Mouse (Mus musculus) retina, postnatal 1 day (tissue): ENCODE results near the gene Rbm43.

Experiments
- DNase-seq: peaks from one replicate; pipeline ENCODE4 v3.0.0-alpha.2; 2012

The Rbm43 gene

DNA sequence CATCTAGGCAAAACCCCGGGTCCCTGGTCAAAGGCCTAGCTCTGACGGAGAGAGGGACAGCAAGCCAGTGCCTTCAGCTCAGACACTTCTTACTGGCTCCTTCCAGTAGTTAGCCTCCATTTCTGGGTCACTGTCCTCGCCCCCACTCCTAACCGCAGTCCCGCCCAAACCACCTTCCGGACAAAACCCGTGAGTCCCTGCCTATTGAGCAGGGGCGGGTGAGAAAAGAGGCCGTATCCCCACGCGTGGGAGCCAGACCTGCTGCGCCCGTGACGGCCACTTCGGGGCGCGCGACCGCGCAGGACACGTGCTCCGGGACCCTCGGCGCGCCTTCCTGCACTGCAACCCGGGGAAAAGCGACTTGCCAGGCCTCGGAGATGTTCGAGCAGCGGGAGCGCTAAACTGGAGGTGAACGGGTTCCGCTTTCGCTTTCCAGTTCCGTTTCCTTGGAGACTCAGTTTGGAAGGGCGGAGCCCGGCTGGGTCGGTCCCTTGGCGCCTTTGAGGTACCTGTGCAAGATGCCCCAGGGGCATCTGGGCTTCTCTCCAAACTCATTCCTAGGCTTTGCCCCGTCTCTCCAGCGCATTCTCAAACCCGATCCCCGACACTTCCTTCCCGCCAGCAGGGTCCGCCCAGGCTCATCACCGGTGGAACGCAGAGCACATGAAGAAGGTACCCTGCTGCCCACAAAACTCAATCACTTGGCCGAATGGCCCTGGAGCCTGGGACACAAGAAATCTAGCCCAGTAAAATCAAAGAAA is at the start of gene Rbm43:
TSS of gene Rbm43 (minus strand) at position 590 of the 761 bp plus-strand sequence.
- peak; percentile 87 for DNase-seq

DNA sequence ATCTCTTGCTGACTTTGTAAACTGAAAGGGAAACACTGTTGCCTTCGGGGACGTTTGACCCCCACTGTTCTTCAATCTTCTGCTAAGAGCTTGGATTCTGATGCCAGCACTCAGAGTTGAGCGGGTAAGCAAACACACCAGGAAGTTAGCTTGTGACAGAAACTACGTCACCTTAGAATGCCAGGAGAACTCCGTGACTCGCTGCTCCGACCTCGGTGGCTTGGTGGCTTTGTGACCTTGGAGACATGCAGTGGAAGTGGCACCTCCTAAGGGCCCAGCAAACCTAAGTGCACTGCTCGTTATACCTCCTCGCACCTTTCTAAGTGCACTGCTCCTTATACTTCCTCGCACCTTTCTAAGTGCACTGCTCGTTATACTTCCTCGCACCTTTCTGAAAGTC is 47.3 kb upstream of the Rbm43 start:
- DNase-seq = no peak

DNA sequence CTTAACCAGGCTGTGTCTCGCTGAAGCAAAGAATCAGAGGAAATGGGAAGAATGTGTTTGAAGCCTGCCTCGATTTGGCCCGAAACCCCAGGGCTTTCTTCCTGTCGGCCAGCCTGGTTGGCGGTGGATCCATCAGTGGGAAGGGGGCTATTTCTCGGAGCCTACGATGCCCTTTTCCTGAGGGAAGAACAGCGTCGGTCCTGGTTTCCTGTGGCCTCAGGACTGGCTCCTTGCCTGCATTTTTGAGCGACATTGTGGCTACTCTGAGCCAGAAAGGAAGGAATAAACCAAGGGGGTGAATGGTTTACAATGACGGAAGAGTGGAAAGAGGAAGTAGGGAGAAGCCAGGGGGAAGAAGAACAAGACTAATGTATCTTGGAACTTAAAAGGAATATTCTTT is 46.7 kb upstream of the Rbm43 start:
- no peak for DNase-seq

- peak; percentile 55 for DNase-seq
Observed at GRCm38 (mm10) chr2:51973410-51973968, 38.5 kb upstream of the Rbm43 start, which contains the start of gene Nmi. Gene Nmi (minus strand): TSS chr2:51973494.

DNA sequence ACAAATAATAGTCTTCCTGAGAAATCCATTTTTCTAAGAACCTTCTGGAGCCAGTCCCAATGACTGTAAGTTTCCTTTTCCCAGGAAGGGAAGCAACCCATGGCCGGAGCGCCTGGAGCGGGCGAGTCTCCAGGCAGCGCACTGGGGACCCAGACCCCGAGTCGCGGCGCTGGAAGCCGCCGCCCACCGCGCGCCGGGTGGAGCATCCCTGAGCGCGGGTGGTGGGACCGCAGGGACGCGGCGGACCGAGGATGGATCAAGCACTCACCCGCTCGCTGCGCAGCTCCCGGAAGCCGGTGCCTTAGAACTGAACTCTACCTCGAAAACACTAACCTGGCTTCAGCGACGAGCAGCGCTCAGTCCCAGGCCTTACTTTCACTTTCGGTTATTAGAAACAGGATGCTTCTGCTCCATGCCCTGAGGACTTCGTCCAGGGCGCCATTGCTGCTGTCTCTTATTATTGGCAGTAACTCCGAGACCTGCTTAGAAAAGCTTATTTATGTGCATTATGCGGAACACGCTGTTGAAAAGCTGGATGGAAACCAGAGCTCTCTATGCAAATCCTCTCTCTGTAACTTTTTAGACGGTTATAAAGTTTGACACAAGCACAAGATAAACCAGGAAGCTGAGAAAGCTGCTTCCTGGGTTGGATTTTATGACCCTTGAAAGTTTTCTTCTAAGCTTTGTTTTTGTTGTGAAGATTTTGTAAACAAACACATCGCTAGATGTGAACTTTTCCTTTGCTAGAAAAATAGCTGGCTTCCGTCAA is 37.9 kb upstream of the Rbm43 start:
- DNase-seq = peak; percentile 85

GRCm38 (mm10) chr2:51972142-51972541 is 37.2 kb upstream of the Rbm43 start:
- peak; percentile 23 for DNase-seq

- DNase-seq = no peak
Observed at GRCm38 (mm10) chr2:51970897-51971296, 35.9 kb upstream of the Rbm43 start.

DNA sequence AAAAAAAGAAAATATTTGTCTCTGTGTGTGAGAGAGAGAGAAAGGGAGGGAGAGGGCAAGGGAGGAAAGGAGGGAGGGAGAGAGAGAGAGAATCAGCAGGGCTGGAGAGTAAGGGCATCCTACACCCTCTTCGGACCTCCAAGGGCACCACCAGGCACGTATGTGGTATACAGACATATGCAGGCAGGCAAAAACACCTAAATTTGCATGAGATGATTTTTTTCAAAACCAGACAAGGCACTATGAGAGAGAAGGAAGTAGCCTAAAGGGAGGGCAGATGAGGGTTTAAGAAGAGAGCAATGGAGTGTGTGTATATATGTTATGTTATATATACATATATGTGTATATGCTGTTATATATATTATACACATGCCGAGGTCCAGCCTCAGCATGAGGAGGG is 32.3 kb upstream of the Rbm43 start:
- no peak for DNase-seq

- no peak for DNase-seq
Observed at GRCm38 (mm10) chr2:51953648-51954204, 18.8 kb upstream of the Rbm43 start.

DNA sequence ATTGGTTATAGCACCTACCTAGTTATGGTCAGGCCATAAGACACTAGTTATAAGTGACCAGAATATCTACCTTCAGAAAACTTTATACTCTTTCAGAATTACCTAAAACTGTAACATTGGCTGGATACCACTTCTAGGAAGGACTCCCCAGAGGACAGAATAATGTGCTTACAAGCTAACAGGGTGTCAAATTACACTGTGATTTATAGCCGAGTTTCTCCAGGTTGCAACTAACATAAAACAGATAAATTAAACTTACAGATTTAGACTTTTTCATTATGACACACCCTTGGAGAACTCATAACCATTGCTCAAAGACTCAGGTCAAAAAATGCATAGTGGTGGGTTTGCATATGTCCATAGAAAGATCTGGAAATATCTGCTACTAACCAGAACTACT is 15.9 kb upstream of the Rbm43 start:
- DNase-seq = no peak

DNA sequence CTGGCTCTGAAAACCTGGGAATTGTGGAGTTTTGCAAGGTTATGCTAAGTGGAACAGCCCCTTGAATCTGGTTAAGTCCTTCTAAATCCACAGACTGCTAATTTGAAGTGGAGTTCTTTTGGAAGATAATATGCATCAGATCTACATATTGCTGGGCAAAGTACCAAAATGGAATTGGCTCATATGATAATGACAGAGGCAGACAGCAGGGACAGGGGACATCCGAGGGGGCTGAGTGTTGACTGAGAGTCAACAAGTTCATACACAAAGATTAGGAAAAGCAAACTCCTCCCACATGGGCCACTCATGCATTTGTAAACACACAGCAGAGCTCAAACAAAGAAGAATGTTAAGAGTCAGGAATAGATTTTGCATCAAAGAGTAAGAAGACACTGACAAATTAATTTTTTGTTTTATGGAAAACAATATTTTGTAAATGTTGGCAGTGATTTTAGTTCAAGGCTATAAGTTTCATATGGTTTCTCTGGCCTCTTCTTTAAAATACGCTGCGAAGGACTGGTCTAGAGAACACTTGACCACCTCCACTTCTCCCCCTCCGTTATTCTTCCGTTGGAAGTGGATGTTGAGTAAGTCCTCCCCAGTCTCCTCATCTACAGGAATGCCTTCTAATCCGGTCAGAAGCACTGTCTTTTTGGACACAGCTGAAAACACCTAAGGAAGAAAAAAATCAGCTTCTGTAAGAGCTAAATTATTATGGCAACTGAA is 13.3 kb upstream of the Rbm43 start:
- peak; percentile 51 for DNase-seq

- no peak for DNase-seq
Observed at GRCm38 (mm10) chr2:51945812-51946211, 10.8 kb upstream of the Rbm43 start.

GRCm38 (mm10) chr2:51941832-51942231 is 6.9 kb upstream of the Rbm43 start:
- no peak for DNase-seq

GRCm38 (mm10) chr2:51938750-51939149 is 3.8 kb upstream of the Rbm43 start:
- DNase-seq = no peak

DNA sequence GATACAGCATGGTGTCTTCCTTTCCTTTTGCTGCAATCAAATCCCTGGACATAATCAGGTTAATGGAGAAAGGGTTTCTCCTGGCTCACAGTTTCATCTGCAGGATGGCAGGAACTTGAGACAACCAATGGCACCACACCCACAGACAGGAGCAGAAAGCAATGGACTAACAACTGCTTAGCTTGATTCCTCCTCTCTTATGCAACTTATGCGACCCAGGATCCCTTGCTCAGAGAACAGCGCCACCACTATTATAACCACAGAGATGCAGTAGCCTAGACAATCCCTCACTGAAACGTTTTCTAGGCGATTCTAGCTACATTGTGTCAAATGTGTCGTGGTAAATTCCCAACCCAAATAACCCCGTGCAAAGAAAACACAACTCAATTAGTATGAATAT is 2.0 kb upstream of the Rbm43 start:
- peak; percentile 23 for DNase-seq

- no peak for DNase-seq
Observed at GRCm38 (mm10) chr2:51936585-51936984, 1.6 kb upstream of the Rbm43 start.

DNA sequence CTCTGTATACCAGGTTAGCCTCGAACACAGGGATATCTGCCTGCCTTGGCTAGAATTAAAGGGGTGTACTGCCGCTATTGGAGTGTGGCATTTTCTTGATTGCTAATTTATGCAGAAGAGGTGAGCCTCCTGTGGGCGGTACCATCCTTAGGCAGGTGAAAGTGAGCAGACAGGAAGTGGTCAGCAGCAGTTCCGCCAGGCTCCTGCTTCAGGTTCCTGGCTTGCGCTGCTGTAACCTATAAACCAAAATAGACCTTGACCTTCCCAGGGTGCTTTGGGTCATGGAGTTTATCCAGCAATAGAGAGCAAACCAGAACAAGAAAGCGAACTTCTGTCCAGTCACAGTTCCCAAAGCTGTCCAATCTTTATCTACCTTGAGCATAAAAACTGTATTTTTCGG is 958 bp upstream of the Rbm43 start:
- DNase-seq = no peak

DNA sequence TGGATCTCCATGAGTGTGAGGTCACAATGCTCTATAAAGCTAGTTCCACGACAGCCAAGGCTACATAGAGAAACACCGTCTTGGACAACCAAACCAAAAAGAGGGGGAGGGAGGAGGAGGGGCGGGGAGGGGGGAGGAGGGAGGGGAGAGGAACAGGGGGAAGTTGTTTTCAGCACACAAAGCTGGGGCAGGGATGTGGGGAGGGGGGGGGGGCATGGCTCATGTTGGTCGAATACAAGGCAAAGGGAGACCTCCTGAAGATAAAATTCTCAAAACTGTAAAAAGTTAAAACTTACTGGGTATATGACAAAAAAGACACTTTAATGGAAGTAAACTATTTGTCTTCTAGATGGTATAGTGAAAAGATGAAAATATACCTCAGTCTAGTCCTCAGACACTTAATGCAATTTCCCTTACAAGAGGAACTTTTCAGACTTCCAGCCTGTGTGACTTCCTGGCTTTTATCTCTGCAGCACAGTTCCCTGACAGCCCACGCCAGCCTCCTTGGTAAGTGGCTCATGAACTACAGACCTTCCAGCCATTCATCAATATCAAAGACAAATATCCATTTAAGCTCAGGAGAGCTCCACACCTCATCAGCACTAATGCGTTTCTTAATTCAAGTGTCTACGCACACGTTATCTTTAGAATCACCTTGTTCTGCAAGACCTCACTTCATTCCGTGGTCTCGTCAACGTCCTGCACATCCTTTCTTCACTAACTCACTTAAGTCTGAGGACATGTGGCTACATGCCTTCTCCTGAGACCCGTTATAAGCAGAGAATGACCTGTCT is 1.4 kb downstream of the Rbm43 start:
- no peak for DNase-seq

GRCm38 (mm10) chr2:51931241-51931640 is 3.7 kb downstream of the Rbm43 start:
- DNase-seq = no peak

- DNase-seq = peak; percentile 88
Observed at GRCm38 (mm10) chr2:51914944-51915680, 19.9 kb downstream of the Rbm43 start.

DNA sequence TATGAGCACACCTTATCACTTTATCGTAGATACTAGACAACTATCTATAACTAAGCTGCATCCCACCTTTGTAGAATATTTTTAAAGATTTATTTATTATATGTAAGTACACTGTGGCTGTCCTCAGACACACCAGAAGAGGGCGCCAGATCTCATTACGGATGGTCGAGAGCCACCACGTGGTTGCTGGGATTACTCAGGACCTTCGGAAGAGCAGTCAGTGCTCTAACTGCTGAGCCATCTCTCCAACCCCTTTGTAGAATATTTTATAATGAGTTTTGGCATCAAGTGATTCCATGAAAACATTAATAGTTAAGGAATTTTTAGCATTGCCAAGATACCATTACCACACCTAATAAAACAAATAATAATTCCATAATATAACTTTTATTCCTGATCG is 20.4 kb downstream of the Rbm43 start:
- no peak for DNase-seq
